Mouse (Mus musculus) brown adipose tissue, adult 24 weeks (tissue): ENCODE data around the gene Rnf183. TPM values are rescaled to one million over a fixed set of nuclear protein-coding genes. Genes with fewer than 3 reads are reported as not detected.
A peak's percentile ranks its signal among the peaks of the same experiment; 100 is the strongest.

Experiments
- H3K27ac ChIP-seq: fragments of 200-500 bp; replicated peaks from 2 replicates; pipeline ENCODE4 v1.5.1; 2012; ENCODE audit warnings: low read depth, mild to moderate bottlenecking, low read length
- H3K4me1 ChIP-seq: fragments of 200-500 bp; 2 replicates; pipeline ENCODE4 v1.6.1; 2012; ENCODE audit warnings: low read length, mixed read lengths; ENCODE audit not compliant: control insufficient read depth, insufficient read depth, insufficient read length
- H3K4me3 ChIP-seq: fragments of 200-500 bp; 2 replicates; pipeline ENCODE4 v1.5.1; 2012; ENCODE audit warnings: low read depth, mild to moderate bottlenecking, low read length, moderate library complexity; ENCODE audit not compliant: insufficient read depth
- polyA plus RNA-seq: library from polyadenylated mRNA; stranded (reverse); fragments of >200 nt; gene quantifications from 2 replicates; pipeline ENCODE4 v1.2.4, GENCODE M21; 2012; ENCODE audit not compliant: missing spikeins, insufficient read depth, insufficient read length

The Rnf183 gene
- polyA plus RNA-seq, 1 experiment, result not detected

GRCm38 (mm10) chr4:62408601-62409282, 26.3 kb downstream of the Rnf183 start, which contains the start of the genes Cdc26 and Prpf4:
Gene Cdc26, minus strand, starts transcription at chr4:62408642.
Gene Prpf4, plus strand, starts transcription at chr4:62408797.
- H3K4me1 ChIP-seq, result peaks cover 13% of the 10 kb centered on the region
- H3K4me3 ChIP-seq, result peak within 1 kb of the TSS; percentile 93
- H3K27ac ChIP-seq, result peak within 1 kb of the TSS; percentile 89

GRCm38 (mm10) chr4:62407730-62408582, 27.1 kb downstream of the Rnf183 start:
- H3K27ac ChIP-seq, result peak overlapping the region; percentile 82
- H3K4me3 ChIP-seq, result peak overlapping the region; percentile 84
- H3K4me1 ChIP-seq, result peaks cover 13% of the 10 kb centered on the region

- Histone ChIP-seq H3K4me1 (peaks cover 13% of the 10 kb centered on the region), H3K27ac (no peak overlapping the region), H3K4me3 (no peak overlapping the region)
Observed at GRCm38 (mm10) chr4:62406133-62406532, 28.9 kb downstream of the Rnf183 start.

GRCm38 (mm10) chr4:62398956-62399355, 36.1 kb downstream of the Rnf183 start:
- H3K4me1 ChIP-seq, result no peaks in the 10 kb centered on the region; the same call in 1 of the 2 replicates
- H3K27ac ChIP-seq, result no peak overlapping the region
- no peak overlapping the region for H3K4me3 ChIP-seq

GRCm38 (mm10) chr4:62397616-62398365, 37.3 kb downstream of the Rnf183 start:
- Histone ChIP-seq H3K27ac (no peak overlapping the region), H3K4me3 (no peak overlapping the region), H3K4me1 (no peaks in the 10 kb centered on the region; the same call in 1 of the 2 replicates)

GRCm38 (mm10) chr4:62395806-62396205, 39.2 kb downstream of the Rnf183 start:
- H3K4me3 ChIP-seq, result no peak overlapping the region
- no peak overlapping the region for H3K27ac ChIP-seq
- no peaks in the 10 kb centered on the region; the same call in 1 of the 2 replicates for H3K4me1 ChIP-seq

GRCm38 (mm10) chr4:62393459-62393858, 41.6 kb downstream of the Rnf183 start:
- H3K4me1 ChIP-seq, result no peaks in the 10 kb centered on the region; the same call in 1 of the 2 replicates
- no peak overlapping the region for H3K4me3 ChIP-seq
- no peak overlapping the region for H3K27ac ChIP-seq

GRCm38 (mm10) chr4:62391892-62392291, 43.2 kb downstream of the Rnf183 start:
- H3K27ac ChIP-seq, result no peak overlapping the region
- H3K4me1 ChIP-seq, result no peaks in the 10 kb centered on the region; the same call in 1 of the 2 replicates
- no peak overlapping the region for H3K4me3 ChIP-seq

GRCm38 (mm10) chr4:62389592-62390512, 45.2 kb downstream of the Rnf183 start:
- no peak overlapping the region for H3K27ac ChIP-seq
- no peak overlapping the region for H3K4me3 ChIP-seq
- no peaks in the 10 kb centered on the region for H3K4me1 ChIP-seq

GRCm38 (mm10) chr4:62385439-62385838, 49.6 kb downstream of the Rnf183 start:
- H3K4me1 ChIP-seq, result no peaks in the 10 kb centered on the region
- no peak overlapping the region for H3K4me3 ChIP-seq
- H3K27ac ChIP-seq, result no peak overlapping the region

- Histone ChIP-seq H3K27ac (no peak overlapping the region), H3K4me3 (no peak overlapping the region), H3K4me1 (no peaks in the 10 kb centered on the region)
Observed at GRCm38 (mm10) chr4:62384159-62384558, 50.9 kb downstream of the Rnf183 start.

GRCm38 (mm10) chr4:62383752-62384151, 51.3 kb downstream of the Rnf183 start:
- Histone ChIP-seq H3K4me1 (no peaks in the 10 kb centered on the region), H3K27ac (no peak overlapping the region), H3K4me3 (no peak overlapping the region)

GRCm38 (mm10) chr4:62383207-62383606, 51.8 kb downstream of the Rnf183 start:
- Histone ChIP-seq H3K4me3 (no peak overlapping the region), H3K4me1 (no peaks in the 10 kb centered on the region), H3K27ac (no peak overlapping the region)

GRCm38 (mm10) chr4:62379724-62380381, 55.2 kb downstream of the Rnf183 start:
- Histone ChIP-seq H3K4me1 (no peaks in the 10 kb centered on the region), H3K4me3 (no peak overlapping the region), H3K27ac (no peak overlapping the region)
